Mouse (Mus musculus) heart, adult 8-10 months (tissue): ENCODE data around the gene Tfcp2l1. TPM values are rescaled to one million over a fixed set of nuclear protein-coding genes. Genes with fewer than 3 reads are reported as not detected.

ENCODE experiments used
- total RNA-seq, 4 experiments: library from RNA; stranded (reverse); gene quantifications; 2 replicates each; pipeline ENCODE4 v1.2.4; 2022

Tfcp2l1 gene
- total RNA-seq, 4 experiments from 2014 or later, result 0.35 to 0.69 (median 0.42) TPM

Other genes starting within 250 kb of the Tfcp2l1 start
- gene Clasp1, start 238.9 kb upstream of the Tfcp2l1 start, total RNA-seq, result 100 to 1,000 TPM; 339 to 450 (median 397) TPM